Mouse (Mus musculus) hindbrain, postnatal 0 days (tissue): ENCODE measurements at regions not wholly inside any gene's neighbourhood (a gene's known extent, or its start where the extent isn't known, plus 50 kb on each side); places are given as distances from the start of the nearest gene placed in this dataset.

ENCODE experiments used
- ATAC-seq: fragments of 200-750 bp; cut with Nextera tagmentation; 2 replicates; pipeline ENCODE4 v1.8.0; 2017; ENCODE audit warnings: mild to moderate bottlenecking, moderate TSS enrichment, moderate library complexity
- DNase-seq: peaks from one replicate; pipeline ENCODE4 v3.0.0-alpha.2; 2015; ENCODE audit warnings: low spot score
- H3K27ac ChIP-seq: fragments of 300-500 bp; sonication (generic); 2 replicates; pipeline ENCODE4 v1.5.1; 2014; ENCODE audit warnings: mild to moderate bottlenecking
- H3K27me3 ChIP-seq: fragments of 300-500 bp; sonication (generic); 2 replicates; pipeline ENCODE4 v1.6.1; 2014; ENCODE audit warnings: low read length, mixed read lengths; ENCODE audit not compliant: insufficient read depth
- H3K36me3 ChIP-seq: fragments of 300-500 bp; sonication (generic); 2 replicates; pipeline ENCODE4 v1.6.1; 2014; ENCODE audit warnings: low read length, mixed read lengths; ENCODE audit not compliant: insufficient read depth
- H3K4me1 ChIP-seq: fragments of 300-500 bp; sonication (generic); 2 replicates; pipeline ENCODE4 v1.6.1; 2014; ENCODE audit warnings: antibody characterized with exemption, low read length, mixed read lengths; ENCODE audit not compliant: insufficient read depth
- H3K4me2 ChIP-seq: fragments of 300-500 bp; sonication (generic); 2 replicates; pipeline ENCODE4 v1.6.1; 2014; ENCODE audit warnings: low read depth, mild to moderate bottlenecking, low read length, moderate library complexity, mixed read lengths
- H3K4me3 ChIP-seq: fragments of 300-500 bp; sonication (generic); 2 replicates; pipeline ENCODE4 v1.5.1; 2014; ENCODE audit warnings: low read length
- H3K9ac ChIP-seq: fragments of 300-500 bp; sonication (generic); replicated peaks from 2 replicates; pipeline ENCODE4 v1.6.1; 2014; ENCODE audit warnings: mild to moderate bottlenecking, low read length, moderate library complexity, mixed read lengths
- H3K9me3 ChIP-seq: fragments of 300-500 bp; sonication (generic); 2 replicates; pipeline ENCODE4 v1.6.1; 2016; ENCODE audit warnings: low read length, mixed read lengths
- CTCF ChIP-seq: IDR thresholded peaks from 2 replicates; pipeline ENCODE4 v1.5.1; 2016; ENCODE audit warnings: antibody characterized with exemption, control low read depth, low read depth
- WGBS: fragments of 180-500 bp; shearing (Covaris S2); extraction: QIAGEN DNeasy Blood & Tissue Kit; methylation state at CpG from one replicate; pipeline ENCODE4 v1.1.7; 2014; 5-methylcytosine and 5-hydroxymethylcytosine counted together

DNA sequence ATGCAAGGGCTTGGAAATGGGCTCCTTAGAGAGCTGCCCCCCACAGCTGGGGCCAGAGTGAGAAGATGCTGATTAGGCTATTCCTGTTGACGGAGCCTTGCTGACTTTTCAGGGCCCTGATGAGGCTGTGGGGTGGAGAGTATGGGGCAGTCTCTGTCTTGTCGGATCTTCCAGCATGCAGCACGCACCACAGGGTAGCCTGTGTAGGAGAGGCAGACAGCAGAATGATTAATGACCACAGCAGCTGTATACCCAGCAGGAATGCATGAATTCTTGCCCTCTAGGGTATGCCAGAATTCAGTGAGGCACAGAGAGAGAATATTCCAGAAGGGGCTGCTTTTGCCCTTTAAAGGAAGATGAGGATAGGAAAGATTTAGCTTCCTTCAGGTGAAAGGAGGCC, 265.6 kb upstream of the Gm10131 start:
- DNase-seq (peak; percentile 57), ATAC-seq (peak; percentile 63; the same call in 1 of the 2 replicates)
- 22% methylated on average over 3 of the region's 3 CpGs for WGBS
- H3K27ac ChIP-seq = no peak overlapping the region
- H3K4me1 ChIP-seq = peaks cover 3% of the 10 kb centered on the region; the same call in 1 of the 2 replicates
- H3K36me3 ChIP-seq = no peaks in the 10 kb centered on the region
- H3K4me3 ChIP-seq = no peak overlapping the region
- H3K4me2 ChIP-seq = no peak overlapping the region
- H3K27me3 ChIP-seq = no peaks in the 10 kb centered on the region
- TF ChIP-seq CTCF = no peak
- H3K9ac ChIP-seq = no peak overlapping the region
- no peaks in the 10 kb centered on the region for H3K9me3 ChIP-seq

DNA sequence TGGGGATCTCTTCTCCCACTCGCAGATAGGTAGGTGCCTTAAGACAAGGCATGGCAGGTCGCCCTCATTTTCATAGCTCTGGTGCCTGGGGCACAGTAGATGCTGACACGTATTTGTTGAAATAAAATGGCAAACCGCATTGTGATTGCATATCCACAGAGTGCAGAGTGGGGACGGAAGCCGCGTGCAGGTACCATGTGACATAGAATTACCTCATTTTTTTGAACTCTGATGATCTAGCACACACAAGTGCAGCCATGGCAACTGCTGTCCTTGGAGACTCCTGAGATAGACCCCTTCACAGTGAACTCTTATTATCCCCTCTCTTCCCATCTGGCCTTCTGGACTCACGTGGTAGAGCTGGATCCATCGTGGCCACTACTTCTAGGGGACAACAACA, 262.7 kb upstream of the Gm10131 start:
- TF ChIP-seq CTCF = no peak
- DNase-seq (no peak), ATAC-seq (0 out of 2 replicates have a peak, but pooled peaks have one; percentile 58)
- H3K4me3 ChIP-seq = no peak overlapping the region
- no peaks in the 10 kb centered on the region for H3K9me3 ChIP-seq
- peaks cover 6% of the 10 kb centered on the region; the same call in 1 of the 2 replicates for H3K4me1 ChIP-seq
- H3K27ac ChIP-seq = no peak overlapping the region
- no peaks in the 10 kb centered on the region for H3K36me3 ChIP-seq
- H3K27me3 ChIP-seq = no peaks in the 10 kb centered on the region
- no peak overlapping the region for H3K4me2 ChIP-seq
- no peak overlapping the region for H3K9ac ChIP-seq
- 87% methylated on average over 9 of the region's 9 CpGs for WGBS

DNA sequence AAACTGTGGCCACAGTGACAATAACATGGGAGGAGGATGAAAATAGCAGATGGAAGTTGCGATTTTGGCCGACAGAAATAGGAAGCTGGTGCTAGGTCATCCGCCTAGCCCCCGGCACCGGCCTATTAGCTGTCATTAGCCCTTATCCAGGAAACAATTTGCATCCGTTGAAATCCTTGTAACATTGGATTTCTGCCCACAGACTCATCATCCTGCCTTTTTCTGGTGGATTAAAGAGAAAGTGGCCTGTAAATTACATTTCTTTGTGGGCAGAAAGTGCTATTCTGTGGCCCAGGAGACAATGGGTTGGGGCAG, 261.1 kb upstream of the Gm10131 start:
- DNase-seq (no peak), ATAC-seq (no peak)
- 33% methylated on average over 6 of the region's 6 CpGs for WGBS
- no peak overlapping the region for H3K27ac ChIP-seq
- no peak overlapping the region for H3K9ac ChIP-seq
- H3K4me2 ChIP-seq = no peak overlapping the region
- H3K36me3 ChIP-seq = no peaks in the 10 kb centered on the region
- no peak overlapping the region for H3K4me3 ChIP-seq
- no peaks in the 10 kb centered on the region for H3K9me3 ChIP-seq
- TF ChIP-seq CTCF = no peak
- peaks cover 6% of the 10 kb centered on the region; the same call in 1 of the 2 replicates for H3K4me1 ChIP-seq
- H3K27me3 ChIP-seq = no peaks in the 10 kb centered on the region

DNA sequence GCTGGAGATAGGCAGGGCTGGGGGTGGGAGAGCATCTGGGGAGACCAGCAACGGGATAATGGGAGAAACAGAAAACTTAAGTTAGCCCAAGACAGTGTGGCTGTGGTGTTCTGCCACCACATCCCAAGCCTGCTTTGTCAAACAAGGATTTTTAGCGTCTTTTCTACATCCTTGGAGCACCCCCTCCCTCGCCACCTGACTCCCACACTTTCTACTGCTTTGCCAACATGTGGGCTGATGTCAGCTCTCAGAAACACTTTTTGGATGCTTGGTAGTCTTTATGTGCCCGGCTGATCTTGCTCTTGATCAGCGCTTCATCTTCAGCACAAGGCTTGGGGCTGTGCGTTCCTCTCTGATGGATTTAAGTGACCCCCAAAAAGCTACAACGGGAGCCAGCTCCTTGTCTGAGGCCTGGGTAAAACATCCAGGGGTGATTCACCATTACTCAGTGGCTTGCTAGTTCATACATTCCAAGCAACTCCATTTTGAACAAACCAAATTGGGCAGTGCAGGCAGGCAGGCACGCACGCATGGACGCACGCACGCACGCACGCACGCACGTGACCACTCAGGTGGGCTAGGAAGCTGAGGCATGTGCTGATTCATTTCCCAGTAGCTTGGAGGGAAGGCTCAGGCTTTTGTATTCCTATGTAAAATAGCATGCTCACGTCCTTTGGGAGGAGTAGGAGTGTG, 260.6 kb upstream of the Gm10131 start:
- H3K27ac ChIP-seq = no peak overlapping the region

DNA sequence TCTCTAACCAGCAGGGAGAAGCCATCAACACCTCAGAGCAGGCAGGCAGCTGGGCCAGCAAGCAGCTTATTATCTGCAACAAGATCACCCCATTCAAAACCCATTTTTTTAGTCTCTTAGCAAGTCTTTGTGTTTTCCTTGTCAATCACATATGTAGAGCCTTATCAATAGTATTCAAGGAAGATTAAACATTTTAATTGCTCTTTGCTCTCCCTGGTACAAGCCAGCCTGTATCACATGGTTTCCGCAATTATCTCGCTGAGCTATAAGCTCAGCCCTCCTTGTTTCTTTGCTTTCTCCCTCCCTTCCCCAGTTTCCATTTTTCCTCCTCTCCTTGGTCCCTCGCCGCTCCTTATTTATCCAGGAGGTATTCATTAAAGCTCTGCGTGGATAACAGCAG, 259.9 kb upstream of the Gm10131 start:
- DNase-seq (no peak), ATAC-seq (no peak)

More for the DNA sequence above, 260.6 kb upstream of the Gm10131 start:
- ATAC-seq (peak; percentile 50; the same call in 1 of the 2 replicates), DNase-seq (no peak)
- TF ChIP-seq CTCF = no peak
- Histone ChIP-seq H3K4me3 (no peak overlapping the region), H3K4me1 (peaks cover 5% of the 10 kb centered on the region; the same call in 1 of the 2 replicates), H3K9me3 (no peaks in the 10 kb centered on the region), H3K4me2 (no peak overlapping the region), H3K9ac (no peak overlapping the region), H3K27me3 (no peaks in the 10 kb centered on the region), H3K36me3 (no peaks in the 10 kb centered on the region)
- 67% methylated on average over 17 of the region's 17 CpGs for WGBS

DNA sequence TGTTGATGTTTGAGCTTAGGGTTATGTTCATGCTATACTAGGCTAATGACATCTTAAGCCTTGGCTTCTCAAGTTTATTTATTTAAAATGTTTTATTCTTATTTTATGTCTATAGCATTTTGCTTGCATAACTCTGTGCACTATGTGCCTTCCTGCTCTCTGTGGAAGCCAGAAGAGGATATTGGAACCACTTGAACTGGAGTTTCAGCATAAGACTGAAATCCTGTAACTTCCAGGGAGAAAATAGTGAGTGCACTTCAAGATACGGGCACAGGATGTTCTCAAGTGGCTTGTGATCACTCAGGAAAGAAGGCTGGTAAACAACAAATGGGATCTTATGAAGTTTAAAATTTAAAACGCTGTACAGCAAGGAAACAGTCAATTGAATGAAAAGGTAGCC, 257.0 kb upstream of the Gm10131 start:
- DNase-seq (no peak), ATAC-seq (no peak)
- no peak for TF ChIP-seq CTCF
- no peak overlapping the region for H3K9ac ChIP-seq
- H3K4me1 ChIP-seq = 0 out of 2 replicates have a peak, but pooled peaks cover 3% of the 10 kb centered on the region
- no peaks in the 10 kb centered on the region for H3K27me3 ChIP-seq
- no peaks in the 10 kb centered on the region for H3K9me3 ChIP-seq
- 82% methylated on average over 2 of the region's 2 CpGs for WGBS
- no peak overlapping the region for H3K27ac ChIP-seq
- no peaks in the 10 kb centered on the region for H3K36me3 ChIP-seq
- H3K4me2 ChIP-seq = no peak overlapping the region
- no peak overlapping the region for H3K4me3 ChIP-seq

More for the DNA sequence above, 259.9 kb upstream of the Gm10131 start:
- TF ChIP-seq CTCF = no peak
- Histone ChIP-seq H3K4me3 (no peak overlapping the region), H3K4me1 (0 out of 2 replicates have a peak, but pooled peaks cover 3% of the 10 kb centered on the region), H3K27me3 (no peaks in the 10 kb centered on the region), H3K36me3 (no peaks in the 10 kb centered on the region), H3K4me2 (no peak overlapping the region), H3K9me3 (no peaks in the 10 kb centered on the region), H3K9ac (no peak overlapping the region), H3K27ac (no peak overlapping the region)
- 59% methylated on average over 5 of the region's 5 CpGs for WGBS

DNA sequence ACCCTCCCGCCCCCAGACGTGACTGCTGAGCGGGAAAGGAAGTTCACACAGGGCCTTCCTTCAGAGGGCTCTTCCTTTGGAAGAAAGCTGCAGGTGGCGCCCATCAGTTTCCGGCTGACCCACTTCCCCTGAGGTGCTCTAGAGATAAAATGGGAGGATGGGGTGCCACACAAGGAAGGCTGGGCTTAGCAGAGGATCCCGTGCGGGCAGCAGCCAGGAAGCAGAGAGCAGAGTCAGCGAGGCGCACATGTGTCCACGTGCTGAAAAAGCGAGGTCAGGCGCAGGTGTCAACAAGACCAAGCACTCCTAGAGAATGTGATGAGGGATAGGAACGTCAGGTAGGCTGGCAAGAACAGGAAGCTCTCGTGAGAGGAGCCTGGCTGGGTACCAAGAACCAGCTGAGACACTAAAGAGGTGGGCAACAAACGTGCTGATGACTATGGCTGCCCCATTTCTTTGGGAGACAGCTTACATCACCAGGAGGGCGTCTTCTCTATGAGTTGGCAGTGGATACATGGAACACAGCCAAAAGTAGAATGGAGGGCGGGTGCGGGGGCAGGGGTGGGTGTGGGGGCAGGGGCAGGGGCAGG, 253.0 kb upstream of the Gm10131 start:
- no peak overlapping the region for H3K4me2 ChIP-seq
- 66% methylated on average over 17 of the region's 18 CpGs for WGBS
- no peaks in the 10 kb centered on the region for H3K36me3 ChIP-seq
- no peaks in the 10 kb centered on the region for H3K27me3 ChIP-seq
- H3K9ac ChIP-seq = no peak overlapping the region
- ATAC-seq (no peak), DNase-seq (no peak)
- no peaks in the 10 kb centered on the region for H3K9me3 ChIP-seq
- no peak overlapping the region for H3K27ac ChIP-seq
- no peak for TF ChIP-seq CTCF
- H3K4me3 ChIP-seq = no peak overlapping the region
- no peaks in the 10 kb centered on the region for H3K4me1 ChIP-seq
